Mouse (Mus musculus) retina, postnatal 1 day (tissue): Measurements from ENCODE around the gene Zfp385c.

ENCODE experiments used
- DNase-seq: peaks from one replicate; pipeline ENCODE4 v3.0.0-alpha.2; 2012

The Zfp385c gene

DNA sequence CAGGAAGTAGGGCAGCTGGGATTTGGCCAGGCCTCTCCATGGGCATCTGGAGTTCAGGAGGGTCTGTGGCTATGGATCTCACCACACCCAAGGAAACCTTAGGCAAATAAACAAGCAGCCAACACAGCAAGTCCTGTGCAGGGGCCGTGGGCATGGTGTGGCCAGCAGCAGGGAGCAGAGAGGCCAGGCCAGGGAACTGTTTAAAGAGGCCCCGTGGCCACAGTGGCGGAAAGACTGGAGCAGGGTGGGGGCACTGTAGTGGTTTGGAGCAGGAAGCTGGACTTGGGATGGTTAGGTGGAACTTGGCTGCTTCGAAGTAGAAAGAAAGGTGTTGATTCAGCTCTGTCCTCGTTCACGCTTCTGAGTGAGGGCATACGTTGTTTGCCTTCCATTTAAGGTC is 5.0 kb downstream of the Zfp385c start:
- DNase-seq = no peak

DNA sequence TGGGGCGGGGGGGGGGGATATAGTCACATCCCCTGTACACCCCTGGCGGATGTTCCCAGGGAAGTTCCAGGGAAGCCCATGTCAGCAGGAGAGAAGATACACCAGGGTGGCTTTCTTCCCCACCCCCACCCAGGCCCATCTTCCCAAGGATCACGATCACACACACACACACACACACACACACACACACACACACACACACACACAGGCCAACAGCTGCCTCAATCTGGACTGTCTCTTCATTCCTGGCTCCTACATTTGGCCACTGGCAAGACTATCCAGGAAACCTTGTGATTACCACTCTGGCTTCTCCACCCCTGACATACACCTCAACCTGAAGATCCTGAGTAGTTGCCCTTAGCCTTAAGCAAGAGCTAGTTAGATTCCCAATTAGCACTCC is 6.9 kb downstream of the Zfp385c start:
- peak; percentile 30 for DNase-seq

DNA sequence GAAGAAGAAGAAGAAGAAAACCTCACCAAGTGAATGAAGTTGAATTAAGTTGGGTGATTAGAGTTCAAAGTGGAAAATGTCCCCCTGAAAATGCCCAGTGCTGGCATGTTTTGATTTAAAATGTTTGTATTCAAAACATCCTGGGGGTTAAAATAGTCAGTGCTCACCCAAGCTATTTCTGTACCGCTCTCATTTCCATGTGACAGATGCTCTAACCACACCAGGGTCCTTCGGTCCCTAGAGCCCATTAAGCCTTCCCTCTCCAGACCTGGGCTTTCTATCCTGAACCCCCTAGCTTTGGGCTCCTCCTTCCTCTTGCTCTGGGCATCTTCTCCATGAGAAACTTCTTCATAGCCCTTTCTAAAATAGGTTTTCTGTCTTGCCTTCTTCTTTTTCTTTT is 8.2 kb downstream of the Zfp385c start:
- DNase-seq = no peak

DNA sequence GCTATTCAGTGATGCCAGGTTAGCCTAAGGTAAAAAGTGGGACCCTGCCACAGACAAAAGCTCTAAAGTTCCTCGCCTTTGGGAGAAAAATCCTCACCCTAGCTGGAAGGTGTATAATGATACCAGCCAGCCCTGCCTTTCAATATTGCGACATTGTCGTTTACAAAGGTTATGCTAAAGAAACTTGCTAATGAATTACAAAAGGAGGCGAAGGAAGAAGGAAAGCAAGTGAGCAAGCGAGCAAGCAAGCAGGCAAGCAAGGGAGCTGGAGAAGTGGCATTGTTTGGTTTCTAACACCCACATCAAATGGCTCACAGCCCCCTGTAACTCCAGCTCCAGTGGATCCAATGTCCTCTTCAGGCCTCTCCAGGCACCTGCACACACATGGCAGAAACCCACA is 9.7 kb downstream of the Zfp385c start:
- DNase-seq = no peak

DNA sequence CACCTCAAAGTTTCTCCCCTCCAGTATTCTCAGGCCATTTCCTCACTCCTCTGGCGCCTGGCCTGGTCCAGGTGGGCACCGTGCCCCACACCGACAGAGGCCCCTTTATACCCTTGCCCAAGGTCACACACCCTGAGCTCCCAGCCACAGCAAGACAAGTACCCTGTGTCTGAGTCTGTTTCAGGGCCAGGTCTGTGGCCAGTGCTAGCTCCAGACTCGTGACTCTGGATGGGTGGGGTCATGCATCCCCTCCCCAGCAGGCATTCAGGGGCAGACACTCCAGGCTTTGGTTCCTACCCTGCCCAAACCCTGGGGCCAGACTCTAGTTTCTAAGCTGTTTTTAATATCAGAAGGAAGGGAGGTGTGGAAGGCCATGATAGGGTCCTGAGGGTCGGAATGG is 10.4 kb downstream of the Zfp385c start:
- DNase-seq = no peak

DNA sequence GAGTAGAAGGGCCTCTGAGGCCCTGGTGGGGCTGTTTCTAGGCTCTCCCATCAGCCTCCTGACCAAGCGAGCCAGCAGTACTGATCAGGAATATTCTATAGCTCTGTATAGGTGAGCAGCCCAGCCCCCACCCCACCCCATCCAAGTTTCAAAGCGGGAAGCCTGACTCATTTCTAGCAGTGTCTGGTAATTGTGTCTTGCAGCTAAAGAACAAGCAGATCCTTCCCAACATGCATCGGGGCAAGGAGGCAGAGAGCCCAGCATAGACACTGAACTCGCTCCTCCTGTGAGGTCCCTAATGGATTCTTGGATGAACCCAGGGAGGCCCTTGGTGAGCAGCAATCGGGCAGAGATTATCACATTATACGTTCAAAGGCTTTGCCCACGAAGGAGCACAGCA is 14.4 kb downstream of the Zfp385c start:
- no peak for DNase-seq

DNA sequence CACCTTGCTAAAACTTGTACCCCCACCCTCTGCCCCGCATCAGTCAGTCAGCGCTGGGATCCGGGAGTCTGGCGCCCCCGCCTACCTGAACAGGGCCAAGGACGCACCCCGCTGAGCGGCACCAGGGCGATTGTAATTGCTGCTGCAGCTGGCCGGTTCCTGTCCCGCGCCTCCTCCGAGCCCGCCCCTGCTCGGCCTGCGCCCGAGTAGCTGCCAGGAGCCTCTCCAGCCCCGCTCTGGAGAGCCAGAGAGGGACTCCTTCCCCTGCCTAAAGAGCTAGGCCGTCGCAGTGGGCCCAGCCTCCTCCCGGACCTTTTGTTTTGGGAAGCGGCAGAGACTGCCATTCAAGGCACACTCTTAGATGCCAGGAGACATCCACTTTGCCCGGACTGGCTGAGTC is 19.1 kb downstream of the Zfp385c start:
- peak; percentile 46 for DNase-seq

DNA sequence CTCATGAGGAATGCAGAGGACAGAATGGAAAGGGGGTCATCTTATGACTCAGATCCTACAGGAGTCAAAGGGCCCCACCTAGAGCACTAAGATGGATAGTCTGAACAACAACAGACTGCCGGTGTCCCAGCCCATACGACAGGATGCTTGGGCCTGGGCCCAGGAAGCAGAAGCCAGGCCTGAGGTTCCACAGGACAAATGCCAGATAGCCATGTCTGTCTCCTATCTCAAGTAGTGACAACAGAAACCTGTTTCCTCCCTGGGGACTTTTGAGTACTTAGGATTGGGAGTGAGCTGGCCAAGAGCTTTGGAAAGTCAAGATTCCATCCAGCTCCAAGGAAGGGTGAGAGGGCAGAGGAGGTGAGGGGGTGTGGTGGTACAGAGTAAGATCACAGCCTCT is 20.3 kb downstream of the Zfp385c start:
- DNase-seq = no peak

DNA sequence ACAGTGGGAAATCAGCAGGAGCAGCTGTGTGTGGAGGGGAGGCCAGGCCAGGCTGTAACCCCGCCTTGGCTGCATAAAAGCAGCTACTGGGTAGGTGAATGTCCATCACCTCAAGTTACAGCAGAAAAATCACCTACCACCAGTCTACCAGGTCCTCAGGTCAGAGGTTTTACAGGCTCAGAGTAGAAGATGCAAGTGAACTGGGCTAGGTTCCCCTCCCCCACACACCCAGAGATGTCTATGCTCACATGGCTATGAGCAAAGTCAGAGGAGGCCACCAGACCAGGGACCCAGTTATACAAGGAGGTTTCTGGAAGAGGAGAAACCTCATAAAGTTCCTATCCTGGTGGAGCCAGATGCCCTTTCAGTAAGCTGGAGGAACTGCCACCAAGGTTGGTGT is 21.2 kb downstream of the Zfp385c start:
- no peak for DNase-seq

DNA sequence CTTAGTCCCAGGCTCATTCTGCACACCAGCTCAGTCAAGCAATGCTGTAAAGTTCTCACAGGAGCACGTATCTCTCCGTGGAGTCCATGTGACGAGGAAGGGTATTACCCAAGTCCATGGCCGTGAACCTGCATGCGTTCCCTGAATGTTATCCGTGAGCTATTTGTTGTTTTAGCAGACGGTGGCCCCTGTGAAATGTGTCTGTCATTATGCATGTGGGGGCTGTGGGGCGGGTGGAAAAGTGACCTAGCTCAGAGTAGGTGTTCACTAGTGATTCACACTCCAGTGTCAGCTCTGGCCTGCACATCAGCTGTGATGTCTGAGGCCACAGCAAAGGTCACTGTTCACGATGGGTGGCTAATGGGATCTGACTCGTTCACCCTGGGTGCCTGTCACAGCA is 32.4 kb downstream of the Zfp385c start:
- peak; percentile 62 for DNase-seq

DNA sequence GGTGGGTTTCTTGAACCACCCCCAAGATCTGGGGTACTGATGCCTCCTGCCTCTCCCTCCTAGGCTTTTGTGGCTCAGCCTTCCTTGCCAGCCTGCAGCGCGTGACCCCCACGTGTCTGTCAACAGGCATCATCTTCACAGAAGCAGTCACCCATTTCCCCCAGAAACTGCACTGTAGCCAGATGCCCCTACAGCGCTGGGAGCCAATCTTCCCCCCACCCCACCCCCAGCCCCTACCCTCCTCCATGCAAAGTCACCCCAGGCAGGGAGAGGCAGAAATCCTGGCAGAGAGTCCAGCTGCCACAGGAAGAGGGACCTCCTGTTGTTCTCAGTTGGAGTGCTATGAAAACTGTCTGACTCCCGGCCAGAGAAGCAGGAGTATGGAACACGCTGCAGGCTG is 35.8 kb downstream of the Zfp385c start:
- DNase-seq = peak; percentile 97

DNA sequence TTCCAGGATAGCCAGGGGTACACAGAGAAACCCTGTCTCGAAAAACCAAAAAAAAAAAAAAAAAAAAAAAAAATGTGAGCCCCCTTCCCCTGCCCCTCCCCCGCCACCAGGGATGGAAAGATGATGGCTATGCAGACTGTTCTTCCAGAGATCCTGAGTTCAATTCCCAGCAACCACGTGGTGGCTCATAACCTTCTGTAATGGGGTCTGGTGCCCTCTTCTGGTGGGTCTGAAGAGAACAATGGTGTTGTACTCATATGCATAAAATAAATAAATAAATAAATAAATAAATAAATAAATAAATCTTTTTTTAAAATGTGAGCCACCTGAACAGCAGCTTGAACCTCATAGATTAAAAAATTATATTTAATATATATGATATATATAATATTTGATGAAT is 36.7 kb downstream of the Zfp385c start:
- DNase-seq = peak; percentile 46

DNA sequence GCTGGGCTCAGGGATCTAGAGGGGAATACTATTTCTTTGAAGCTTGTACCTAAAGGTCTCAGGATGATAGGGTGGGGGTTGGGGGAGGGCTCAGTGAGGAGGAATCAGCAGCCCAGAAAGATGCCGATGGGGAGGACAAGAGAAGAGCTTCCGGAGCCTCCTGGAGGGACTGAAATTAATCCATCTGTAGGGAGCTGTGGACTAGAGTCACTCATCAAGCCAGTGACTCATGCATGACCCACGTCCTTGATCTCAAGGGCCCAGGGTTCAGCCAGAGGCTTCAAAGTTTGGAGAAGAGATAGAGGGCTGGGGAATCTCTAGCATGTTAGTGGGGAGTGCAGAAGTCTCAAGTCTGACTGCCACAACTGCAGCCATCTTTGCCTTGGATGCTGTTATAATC is 40.5 kb downstream of the Zfp385c start:
- DNase-seq = no peak

DNA sequence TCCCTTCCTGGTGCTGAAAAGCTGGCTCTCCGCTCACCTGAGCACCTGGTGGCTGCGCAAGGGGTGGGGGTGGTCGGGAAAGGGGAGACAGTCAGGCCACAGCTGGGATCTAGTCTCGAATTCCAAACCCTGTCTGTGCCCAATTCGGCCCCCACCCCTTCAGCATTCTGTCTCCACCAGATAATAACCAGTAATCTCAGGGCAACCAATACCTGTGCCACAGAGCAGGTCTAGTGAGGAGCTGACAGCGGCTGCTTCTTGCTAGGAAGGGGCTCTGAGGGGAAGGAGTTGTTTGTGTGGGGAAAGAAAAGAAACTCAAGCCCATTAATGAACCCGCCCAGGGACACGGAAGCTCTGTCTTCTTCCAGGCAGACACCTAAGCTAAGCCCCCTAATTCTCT is 41.0 kb downstream of the Zfp385c start:
- no peak for DNase-seq

DNA sequence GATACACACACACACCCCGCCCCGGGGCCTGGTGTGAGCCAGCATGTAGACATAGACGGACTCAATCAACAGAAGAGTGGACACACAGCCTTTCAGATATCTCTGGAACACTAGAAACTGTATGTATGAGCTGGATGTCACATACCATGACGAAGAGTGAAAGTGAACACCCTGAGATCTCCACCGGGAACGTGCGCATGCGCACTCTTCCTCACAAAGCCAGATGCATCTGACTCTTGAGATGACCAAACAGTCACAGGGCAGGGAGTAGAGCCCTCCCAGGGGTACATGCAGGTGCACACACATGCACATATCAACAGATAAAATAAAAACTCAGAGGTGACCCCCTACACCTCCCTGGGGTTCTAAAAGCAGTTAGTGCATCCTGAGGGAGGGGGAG is 43.9 kb downstream of the Zfp385c start:
- no peak for DNase-seq

DNA sequence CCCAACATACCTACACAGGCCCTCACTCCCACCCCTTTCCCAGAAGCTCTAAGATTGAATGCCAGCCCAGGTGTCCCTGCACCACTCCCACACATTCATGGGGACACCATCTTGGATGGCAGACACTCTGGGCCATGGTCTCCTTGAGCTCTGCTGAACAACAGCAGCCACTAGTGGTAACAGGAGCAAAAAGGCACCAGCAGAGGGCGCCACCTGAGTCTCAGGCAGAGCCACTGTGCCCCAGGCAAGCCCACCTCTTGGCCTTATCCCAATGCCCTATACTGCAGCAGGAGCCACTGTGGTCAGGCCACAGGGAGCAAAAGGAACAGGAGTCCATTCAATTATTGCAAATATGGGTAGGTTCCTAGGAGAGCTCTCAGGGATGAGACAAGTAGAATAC is 46.0 kb downstream of the Zfp385c start:
- peak; percentile 80 for DNase-seq

DNA sequence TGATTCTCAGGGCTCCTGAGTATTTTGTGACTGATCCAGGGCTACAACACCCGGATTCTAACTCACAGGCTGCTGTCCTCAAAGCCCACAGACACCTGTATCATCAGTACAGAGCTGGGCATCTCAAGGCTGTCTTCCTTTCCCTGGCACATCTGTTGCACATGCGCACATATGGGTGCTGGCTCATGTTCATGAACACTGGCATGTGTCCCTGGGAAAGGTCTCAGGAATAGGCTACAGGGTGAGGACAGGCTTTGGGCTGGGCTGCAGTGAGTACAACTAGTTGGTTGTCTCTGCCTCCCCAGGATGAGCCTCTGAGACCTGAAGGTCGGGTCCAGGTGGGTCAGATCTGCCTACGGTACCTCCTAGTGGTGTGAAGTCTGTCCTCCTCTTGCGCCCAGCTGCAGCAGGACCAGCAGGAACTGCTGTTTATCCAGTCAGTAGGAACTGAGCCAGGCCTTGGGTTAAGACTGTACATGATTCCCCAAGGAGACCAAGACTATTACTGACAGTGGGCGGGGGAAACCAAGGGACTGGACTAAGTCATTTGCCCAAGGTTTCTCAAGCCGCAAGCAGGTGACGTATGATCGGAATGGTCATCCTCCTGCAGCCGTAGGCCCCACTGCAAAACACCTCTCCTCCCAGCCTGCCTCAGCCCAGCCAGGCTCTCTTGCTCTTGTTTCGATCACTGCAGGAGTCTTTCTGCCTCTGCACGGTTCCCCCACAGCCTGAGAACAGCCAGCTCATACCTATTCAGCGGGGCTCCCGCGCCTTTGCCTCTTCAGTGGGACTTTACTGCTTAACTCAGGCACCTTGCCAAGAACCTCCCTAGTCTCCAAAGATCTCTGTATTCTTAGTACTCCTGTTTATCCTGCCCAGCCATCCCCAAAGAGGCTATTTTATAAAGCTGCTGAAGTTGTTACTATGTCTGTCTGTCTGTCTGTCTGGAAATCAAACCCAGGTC is 48.4 kb downstream of the Zfp385c start:
- no peak for DNase-seq

DNA sequence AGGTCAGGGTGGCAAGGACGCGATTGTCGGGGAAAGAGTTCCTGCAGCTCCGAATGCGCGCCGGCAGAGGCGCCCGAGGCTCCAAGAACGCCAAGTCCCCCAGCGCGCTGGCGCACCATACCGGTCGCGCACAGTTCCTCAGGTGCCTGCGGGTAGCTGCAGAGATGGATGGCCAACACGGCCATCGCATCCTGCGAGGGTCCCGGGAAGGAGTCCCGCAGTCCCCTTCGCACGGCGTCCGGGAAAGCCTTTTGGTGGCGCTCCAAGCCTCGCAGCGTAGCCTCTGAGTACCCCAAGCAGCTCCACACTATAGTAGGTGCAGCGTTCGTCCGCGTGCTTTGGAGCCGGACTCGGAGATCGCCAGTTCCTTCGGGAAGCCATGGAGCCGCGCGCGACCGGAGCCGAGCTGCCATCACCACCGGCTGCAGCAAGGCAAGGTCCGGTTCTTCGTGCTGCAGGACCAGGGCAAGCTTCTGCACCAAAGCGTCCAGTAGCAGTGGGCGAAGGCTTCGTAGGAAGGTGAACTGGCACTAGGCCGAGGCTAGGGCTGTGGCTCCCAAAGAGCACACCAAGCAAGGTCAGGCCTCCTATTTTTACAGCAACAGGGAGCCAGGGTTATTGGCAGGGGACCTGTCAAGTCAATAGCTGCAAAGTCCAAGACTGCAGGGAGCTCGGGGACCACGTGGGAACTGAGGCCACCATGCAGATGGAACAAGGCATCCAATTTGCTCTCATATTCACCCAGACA is 51.9 kb downstream of the Zfp385c start:
- DNase-seq = peak; percentile 77

DNA sequence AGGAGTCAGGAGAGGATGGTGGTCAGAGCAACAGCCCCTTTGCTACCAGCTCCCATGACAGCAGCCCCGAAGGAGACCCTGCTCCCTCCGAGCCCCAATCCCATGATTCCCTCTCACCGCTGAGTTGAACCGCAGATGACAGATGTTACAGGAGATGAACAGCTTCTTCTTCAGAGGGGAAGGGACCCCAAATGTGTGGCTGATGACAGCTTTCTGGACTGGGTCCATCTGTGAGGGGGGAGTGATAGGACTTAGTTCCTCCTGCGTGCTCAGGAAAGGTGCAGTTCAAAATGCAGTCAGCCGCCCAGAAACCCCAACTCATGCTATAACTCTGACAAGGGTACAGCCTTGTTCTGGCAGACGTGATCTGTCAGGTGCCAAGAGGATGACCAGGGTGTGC is 57.7 kb downstream of the Zfp385c start:
- DNase-seq = no peak

DNA sequence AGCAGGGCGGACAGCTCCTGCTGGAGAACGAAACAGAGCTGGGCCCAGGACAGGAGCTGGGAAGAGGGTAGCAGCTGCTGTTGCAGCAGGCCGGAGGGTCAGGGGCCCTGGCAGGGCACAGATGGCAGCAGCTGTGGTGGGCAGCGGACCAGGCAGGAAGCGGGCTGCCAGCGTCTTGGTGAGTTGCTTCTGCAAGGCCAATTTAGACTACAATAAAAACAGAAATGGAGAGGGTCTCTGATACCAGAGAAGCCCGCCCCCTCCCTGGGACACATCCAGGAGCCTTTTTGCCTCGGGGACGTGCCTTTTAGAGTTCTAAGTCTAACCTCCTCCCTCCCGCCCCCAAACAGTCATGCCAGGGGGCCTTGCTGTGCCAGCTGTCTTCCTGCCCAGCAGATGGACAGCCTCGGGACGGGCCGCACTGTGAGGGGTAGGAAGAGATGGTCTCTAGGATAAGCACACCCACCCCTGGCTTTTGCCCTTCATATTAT is 63.3 kb downstream of the Zfp385c start:
- peak; percentile 72 for DNase-seq

DNA sequence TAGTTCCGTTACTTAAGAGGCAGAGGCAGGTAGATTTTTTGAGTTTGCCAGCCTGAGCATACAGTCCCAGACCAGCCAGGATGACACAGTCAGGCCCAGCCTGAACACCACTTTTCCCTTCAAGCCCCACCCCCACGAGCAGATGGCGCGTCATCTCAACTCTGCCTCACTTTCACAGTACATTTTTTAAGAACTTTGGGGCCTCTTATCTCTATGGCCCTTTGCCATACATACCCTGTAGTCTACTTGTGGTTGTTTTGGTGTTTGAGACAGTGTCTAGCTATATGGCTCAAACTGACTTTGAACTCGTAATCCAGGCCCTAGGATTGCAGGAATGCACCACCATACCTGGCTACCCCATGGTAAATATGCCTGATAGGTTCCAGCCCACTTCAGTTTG is 64.2 kb downstream of the Zfp385c start:
- no peak for DNase-seq

DNA sequence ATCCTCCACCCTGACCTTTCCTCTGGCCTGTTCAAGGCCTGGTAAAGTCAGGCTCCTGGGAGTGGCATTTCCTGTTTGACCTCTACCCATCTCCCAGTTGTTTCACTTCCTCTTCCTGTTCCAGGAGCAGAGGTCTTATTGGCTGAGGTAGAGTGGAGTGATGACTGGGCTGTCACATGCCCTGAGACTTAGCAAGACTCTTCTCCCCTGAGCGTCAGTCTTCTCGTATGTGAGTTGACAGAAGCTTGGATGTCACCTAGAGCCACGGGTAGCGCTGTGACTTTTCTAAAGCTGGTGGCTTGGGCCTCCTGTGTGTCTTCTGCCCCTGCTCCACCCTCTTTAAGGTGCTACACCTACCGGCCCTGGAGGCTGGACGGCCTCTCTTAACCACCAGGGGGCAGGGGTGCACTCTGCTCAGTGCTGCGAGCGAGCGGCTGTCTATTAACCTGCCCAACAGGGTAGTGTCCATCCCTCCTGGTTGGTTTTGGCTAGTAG is 65.5 kb downstream of the Zfp385c start:
- DNase-seq = peak; percentile 67

DNA sequence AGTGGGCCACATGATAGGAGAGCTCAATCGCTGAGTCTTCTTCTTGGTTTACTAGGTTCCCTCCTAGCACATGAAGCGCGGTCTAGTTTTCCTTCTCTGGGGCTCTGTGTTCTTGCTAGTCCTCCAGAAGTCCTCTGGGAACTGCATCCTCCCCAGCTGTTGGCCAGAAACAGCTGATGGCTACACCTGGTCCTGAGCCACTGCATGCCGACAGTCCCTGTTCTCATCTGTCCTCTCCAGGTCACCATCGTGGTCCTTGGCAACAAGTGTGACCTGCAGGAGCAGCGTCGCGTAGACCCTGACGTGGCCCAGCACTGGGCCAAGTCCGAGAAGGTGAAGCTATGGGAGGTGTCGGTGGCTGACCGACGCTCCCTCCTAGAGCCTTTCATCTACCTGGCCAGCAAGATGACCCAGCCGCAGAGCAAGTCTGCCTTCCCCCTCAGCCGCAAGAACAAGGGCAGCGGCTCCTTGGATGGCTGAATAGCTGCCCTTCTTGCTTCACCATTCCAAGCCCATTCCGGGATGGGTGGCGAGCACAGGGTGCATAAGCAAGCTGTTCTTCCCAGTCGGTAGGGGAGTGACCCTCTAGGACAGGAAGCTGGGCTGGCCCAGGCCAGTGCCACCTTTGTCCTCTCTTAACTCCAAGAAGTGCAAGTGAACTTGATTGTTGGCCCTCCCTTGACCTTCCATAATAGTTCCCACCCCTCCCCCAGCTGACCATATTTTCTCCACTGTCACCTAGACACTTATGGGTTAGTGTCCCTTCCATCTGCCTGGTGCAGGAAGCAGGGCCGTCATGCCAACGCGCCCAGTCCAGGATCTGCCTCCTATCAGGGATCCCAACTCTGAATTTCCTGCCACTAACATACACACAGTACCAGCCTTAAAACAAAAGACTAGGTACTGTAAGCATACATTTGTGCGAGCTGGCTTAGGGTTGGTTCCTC is 66.2 kb downstream of the Zfp385c start:
- no peak for DNase-seq
